Mouse (Mus musculus): Measurements from ENCODE around the gene Gm45021. TPM values are rescaled to one million over a fixed set of nuclear protein-coding genes. Genes with fewer than 3 reads are reported as not detected.

The Gm45021 gene
- total RNA-seq, 4 experiments from 2014 or later: not detected

DNA sequence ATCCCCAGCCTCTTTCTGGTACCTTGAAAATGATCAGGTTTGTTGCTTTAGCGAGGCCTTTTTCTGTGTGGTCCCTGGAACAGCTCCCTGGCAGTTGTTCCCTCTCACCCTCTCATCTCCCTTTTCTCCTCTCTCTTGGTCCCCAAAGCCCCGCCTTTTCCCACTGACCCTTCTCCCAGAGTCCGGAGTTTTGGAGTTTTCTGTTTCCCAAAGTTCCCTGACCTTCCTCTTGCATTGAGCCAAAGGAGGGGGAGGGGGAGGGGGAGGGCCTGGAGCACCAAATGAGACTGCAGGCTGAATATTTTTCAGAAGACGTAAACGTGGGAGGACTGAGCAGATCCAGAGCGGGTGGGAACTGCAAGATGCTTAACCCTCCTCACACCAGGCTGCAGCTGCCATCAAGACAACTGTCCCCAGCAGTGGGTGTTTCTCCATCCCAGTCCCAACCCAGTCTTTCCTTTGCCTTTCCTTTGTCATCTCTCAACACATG is 16.8 kb upstream of the Gm45021 start, which contains the start of gene Rarres2:
Rarres2 (minus strand) TSS at position 218 of the 490 bp plus-strand sequence.
- DNase-seq (ENCODE audit: low spot score): peak; percentile 74

DNA sequence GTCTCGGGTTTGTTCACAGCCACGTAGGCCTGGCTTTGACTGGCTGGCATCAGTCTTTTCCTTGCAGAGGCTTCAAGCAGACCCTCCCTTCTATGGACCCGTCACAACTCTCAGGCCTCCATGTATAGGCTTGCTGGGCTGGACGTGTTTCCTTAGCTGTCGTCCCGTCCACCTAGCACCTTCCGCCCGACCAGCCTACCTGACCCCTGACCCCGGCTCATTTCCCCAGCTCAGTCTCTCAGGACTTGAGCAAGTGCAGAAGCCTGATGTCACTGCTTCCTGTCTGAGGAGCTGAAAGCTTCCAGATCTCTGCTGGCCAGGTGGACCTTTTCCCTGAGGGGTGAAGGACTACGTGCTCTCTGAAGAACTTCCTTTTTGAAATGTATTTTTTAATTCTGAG is 16.1 kb upstream of the Gm45021 start:
- peak; percentile 53 for DNase-seq (ENCODE audit: low spot score)

DNA sequence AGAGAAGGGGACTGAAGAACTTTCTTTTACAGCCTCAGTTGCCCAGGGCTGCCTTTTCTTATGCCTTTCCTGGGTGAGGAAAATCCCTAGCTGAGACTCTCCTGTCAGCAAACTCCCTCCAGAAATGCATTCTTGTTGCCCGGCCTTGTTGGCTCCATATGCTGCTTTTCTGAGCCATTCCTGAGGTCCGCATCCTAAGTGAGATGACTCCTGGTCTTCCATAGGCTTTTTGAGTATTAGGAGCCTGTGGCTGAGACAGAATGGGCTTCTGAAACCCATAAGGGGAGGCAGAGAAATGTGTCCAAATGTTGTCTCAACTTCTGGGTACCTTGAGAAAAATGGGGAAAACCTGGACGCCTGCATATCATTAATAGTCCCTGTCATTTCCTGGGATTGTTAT is 15.4 kb upstream of the Gm45021 start:
- no peak for DNase-seq (ENCODE audit: low spot score)

DNA sequence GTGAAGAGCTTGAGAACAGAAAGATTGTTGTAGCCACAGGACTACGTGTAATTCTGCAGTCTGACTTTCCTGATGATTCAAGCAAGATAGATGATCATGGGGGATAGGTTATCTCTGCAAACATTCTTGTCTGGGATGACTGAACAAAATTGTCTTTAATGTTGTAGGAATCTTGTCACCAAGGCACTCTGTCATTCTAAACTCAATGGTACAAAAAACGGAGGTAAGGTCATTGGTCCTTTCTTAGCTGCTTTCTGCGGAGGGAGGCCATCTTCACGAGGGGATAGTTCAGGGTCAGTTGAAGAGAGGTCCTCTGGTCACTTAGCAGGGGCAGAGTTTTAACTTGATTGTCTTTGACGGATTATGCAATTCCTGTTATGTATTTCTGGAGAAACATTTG is 10.7 kb upstream of the Gm45021 start:
- DNase-seq (ENCODE audit: low spot score): no peak

DNA sequence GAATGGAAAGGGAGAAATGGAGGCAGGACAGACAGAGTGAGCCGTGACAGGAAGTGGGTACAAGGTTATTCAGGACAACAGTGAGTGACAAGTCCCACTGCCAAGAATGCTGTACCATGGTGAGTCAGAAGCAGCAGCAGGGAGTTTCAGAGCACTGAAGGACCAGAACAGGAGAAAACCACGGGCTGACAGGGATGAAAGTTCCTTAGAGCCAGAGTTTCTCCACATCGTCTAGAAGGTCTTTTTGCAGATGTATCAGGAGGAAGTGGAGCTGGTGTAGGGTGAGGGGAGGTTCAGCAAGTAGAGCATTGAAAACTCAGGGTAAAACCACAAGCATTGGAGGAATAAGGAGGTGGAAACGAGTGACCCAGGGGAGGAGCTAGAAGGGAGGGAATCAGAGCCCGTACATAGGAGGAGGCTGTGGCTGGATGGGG is 10.2 kb upstream of the Gm45021 start:
- DNase-seq (ENCODE audit: low spot score): peak; percentile 59

DNA sequence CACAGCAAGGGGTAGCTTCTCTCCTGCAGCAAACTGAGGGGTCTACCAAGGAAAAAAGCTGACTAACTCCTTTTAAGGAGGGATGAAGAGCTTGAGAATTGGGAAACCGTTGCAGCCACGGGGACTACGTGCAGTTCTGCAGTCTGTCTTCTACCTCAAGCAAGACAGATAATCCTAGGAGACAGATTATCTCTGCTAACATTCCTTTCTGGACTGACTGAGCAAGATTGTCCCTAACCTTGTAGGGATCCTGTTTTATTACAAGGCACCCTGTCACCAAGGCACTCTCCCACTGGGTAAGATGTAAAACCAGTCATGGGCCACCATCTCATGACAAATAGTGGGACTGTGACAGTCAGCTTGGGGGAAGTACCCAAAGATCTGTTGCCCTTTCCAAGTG is 8.2 kb upstream of the Gm45021 start:
- no peak for DNase-seq (ENCODE audit: low spot score)

DNA sequence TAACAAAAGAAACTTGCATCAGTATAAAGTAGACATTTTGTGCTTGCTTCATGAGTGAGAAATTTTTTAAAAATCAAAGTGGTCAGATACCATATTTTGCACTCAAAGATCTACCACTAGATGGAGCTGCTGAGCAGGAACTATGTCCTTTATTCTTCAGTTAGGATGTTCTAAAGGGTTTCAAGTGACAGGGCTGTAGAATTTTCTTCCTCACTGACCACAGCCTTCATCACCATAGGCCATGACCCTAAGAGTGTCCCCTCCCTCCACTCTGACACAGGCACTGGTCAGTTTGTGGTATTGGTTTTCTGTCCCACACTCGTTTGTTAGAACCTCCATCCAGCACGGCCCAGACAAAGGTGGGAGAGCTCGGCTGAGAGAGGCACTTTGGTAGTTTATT is 7.4 kb upstream of the Gm45021 start:
- DNase-seq (ENCODE audit: low spot score): peak; percentile 68

DNA sequence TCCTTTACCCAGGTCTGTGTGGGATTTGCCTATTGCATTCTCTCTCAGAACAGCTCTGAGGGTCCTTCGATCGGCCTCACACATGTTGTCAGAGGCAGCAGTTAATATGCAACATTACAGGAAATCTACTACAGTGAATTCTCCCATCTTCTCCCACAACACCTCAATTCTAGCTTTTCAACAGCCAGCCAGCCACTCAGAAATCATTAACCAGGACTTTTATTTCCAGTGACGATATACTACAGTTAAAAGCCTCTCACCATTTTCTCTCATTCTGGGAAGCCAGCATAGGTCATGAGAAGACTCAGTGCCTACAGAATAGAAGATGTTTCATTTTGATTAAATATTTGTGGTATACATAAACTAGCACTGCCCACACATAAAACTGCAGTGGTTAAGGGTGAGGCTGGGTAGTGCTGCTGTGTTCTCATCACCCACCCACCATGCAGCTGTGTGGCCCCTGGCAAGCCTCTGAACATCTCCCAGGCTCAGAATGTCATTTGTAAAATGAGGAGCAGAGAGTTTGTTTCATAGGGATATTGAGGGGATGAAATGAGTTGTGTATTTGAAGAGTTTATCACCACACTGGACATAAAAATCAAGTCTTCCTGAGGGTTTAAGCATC is 1.9 kb downstream of the Gm45021 start:
- no peak for DNase-seq (ENCODE audit: low spot score)

DNA sequence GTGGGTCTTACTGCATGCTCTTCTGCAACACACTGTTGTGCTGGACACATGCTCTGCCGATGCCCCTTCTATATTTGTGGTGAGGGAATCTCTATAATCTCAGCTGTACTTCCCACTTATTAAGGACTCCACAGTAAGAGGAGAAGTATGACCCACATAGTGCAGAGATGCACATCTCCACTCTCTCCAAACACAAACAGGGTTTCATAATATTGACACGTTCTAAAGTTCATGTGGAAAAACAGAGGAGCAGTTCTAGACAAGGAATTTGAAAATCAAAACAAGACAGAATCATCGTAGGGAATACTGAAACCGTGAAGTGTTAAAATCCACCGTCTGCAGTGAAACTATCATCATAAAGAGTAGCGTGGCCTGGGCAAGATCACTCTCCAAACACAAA is 2.5 kb downstream of the Gm45021 start:
- no peak for DNase-seq (ENCODE audit: low spot score)

DNA sequence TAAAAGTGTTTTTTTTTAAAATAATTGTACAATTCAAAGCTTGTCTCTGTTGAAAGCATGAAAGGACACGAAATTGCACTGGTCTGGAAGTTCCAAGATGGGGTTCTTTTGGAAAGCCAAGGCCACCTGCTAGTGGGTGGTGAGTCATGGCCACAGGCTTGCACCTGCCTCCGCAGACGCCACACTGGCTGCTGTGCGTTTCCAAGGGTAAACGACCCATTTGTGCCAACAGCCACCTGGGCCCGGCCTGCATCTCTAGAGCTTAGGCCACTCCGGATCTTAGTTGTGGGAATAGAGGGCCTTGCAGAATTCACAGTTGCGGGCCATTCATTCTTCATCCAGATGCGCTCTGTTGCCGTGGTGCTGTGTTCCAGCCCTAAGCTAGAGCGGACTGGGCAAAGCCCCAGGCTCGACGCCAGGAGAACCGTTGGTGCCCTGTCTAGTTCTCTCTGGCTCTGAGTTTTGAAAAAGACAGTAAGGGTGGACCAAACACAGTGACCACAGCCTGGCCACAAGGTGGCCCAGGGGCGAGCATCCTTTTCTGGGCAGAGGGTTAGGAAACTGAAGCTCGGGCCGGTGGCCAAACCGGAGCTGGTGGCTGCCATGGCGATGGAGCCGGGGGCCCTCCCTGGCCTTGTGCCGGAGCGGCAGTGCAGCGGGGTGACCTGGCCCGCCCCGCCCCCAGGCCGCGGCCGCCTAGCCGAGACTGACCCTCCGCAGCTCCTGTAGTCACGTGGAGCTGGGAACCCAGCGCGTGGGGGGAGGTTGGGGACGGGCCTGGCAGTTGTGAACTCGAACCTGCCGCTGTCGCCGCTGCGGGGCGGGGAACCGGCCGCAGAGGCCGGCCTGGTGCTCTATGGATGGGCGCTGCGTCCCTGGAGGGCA is 4.0 kb downstream of the Gm45021 start, which contains the start of the genes Repin1 and Gm44965:
Repin1 (plus strand) TSS at position 726 of the 885 bp plus-strand sequence.
Gm44965 (plus strand) TSS at position 784 of the 885 bp plus-strand sequence.
- peak; percentile 93 for DNase-seq (ENCODE audit: low spot score)

DNA sequence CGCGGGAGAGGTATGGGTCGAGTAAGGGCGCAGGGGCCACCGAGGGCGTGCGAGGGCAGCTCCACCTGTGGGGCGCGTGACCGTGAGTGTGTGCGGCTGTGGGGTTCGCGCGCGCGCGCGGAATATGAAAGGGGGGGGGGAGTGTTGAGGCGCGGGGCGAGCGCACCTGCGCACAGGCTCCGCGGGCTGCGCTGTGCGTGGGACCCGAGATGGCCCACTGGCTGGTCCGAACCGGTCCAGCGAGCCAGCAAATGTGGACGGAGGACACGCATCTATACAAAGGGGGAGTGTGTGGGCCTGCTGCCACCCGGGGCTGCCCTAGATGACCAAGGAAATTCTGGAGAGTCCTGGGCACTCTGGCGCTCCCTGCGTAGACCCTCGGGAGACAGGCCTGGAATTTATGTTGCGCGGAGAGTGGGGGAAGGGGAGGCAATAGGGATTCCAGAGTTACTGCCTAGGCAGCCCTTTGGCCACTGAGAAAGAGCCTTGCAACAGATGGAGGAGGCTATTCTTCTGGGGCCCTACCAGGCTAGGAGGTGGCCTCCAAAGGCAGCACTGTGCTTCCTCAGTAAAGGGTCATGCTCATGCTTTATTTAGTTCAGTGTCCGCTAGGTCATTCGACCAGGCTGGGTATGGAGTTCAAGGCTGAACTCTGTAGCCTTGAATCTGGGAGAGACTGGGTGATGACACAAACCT is 4.8 kb downstream of the Gm45021 start:
- peak; percentile 32 for DNase-seq (ENCODE audit: low spot score)

DNA sequence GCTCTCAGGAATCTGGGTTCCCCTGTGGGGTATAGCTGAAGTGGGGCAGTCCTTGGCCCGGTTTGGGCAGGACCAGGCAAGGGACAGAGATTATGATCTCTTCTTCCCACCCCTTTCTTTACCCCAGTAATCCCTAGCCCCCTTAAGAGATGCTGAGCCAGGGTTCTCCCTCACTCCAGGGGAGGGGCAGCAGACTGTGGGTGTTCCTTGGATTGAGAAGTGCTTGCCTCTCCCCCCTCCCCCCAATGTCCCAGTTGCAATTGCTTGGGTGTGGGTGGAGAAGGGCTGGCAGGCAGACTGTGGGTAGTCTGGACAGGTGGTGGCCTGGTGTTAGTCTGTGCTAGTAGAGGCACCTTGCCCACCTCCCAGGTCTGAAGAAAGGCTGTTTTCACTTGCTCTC is 5.9 kb downstream of the Gm45021 start:
- DNase-seq (ENCODE audit: low spot score): no peak

DNA sequence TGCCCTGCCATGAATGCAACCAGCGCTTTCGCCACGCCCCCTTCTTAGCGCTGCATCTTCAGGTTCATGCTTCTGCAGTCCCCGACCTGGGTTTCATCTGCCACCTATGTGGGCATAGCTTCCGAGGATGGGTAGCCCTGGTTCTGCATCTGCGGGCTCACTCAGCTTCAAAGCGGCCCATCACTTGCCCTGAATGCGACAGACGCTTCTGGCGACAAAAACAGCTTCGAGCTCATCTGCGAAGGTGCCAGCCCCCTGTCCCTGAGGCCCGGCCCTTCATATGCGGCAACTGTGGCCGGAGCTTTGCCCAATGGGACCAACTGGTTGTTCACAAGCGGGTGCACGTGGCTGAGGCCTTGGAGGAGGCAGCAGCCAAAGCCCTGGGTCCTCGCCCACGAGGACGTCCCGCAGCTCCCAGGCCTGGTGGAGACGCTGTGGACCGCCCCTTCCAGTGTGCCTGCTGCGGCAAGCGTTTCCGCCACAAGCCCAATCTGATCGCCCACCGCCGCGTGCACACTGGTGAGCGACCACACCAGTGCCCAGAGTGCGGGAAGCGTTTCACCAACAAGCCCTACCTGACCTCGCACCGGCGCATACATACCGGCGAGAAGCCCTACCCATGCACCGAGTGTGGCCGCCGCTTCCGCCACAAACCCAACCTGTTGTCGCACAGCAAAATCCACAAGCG is 7.3 kb downstream of the Gm45021 start:
- no peak for DNase-seq (ENCODE audit: low spot score)

DNA sequence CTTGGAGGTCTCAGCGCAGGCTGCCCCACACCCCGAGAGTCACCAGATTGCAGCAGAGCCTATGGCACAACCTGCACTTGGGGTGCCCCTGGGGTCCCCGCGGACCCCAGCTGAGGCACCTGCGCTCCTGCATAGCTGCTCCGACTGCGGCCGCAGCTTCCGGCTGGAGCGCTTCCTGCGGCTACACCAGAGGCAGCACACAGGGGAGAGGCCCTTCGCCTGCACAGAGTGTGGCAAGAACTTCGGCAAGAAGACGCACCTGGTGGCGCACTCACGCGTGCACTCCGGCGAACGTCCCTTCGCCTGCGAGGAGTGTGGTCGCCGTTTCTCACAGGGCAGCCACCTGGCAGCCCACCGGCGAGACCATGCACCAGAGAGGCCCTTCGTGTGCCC is 7.8 kb downstream of the Gm45021 start:
- no peak for DNase-seq (ENCODE audit: low spot score)

DNA sequence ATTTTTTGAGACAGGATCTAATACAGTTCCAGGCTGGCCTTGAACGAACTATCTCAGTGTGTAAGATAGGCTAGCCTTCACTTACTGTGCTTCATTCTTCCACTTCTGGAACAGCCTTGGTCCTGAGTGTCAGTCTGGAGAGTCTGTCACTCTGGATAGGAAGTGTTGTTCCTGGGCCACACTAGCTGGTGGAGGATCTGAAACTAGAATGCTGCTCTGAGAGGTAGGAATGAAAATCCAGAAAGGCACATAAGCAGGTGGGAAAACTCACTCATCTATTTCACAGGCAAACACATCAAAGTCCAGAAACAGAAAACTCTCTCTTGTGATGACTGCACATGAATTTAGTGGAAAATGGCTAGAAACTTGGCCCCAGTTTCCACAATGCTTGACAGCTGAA is 11.2 kb downstream of the Gm45021 start:
- no peak for DNase-seq (ENCODE audit: low spot score)

DNA sequence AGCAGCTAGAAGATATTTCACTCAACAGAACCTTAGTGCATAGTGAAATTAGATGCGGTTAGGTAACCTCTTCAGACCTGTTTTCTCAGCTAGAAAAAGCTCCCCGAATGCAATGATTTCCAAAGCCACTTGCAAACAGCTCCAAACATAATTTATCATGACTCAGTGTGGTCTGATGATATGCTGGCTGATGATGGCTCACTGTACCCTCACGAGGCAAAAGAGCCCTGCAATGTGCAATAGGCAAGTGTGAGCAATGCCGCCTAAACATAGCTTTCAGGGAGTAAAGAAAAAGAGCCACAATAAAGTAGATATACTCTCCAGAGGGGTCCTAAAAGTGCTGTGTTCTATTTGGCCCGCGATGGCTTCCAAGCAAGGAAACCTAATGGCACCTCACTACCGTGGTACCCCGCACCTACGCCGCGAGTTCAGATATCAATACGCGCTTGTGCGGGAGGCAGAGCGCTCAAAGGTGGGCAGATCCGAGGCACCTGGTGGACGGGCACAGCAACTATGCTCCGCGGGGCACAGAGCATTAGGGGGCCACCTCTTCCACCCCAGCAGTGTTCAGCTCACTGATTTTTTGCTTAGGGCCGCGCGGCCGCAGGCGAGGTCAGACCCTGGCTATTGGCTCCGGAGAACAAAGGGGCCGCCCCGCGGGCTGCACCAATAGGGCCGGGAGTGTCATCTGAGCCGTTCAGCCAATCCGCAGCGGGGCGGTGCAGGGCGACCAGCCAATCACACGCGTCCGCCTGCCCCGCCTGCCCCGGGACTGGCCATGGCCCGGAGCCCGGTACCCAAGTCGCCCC is 12.1 kb downstream of the Gm45021 start, which contains the start of gene Zfp775:
Zfp775 (plus strand) TSS at position 793 of the 809 bp plus-strand sequence.
- DNase-seq (ENCODE audit: low spot score): peak; percentile 96

DNA sequence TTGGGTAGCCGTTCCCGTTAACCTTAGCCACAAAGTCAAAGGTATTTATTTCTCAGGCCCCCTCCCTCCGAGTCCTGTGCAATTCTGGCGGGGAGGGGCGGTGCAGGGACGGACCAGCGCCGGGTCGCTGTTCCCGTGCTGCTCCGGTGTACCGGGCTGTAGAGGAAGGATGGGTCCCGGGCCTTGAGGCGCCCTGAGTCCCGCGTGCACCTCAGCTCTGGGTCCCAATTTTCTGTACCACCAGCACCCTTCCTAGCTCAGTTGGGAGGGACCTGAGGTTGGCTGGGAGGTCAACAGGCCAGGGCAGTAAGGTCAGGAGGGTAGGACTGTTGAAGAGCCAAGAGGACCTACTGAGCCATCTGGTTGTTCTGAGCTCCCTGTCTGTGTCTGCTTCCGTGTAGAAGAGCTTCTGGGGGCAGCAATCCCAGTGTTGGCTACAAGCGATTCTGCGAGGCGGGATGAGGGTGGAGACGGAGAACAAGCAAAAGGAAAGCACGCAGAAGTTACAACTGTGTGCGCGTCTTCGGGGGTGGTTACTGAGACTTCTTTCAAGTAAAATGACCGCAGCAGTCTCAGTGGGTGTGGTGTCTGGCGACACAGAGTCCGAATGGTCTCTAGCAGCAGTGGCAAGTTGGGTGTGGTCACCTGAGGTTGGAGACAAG is 12.8 kb downstream of the Gm45021 start:
- no peak for DNase-seq (ENCODE audit: low spot score)

DNA sequence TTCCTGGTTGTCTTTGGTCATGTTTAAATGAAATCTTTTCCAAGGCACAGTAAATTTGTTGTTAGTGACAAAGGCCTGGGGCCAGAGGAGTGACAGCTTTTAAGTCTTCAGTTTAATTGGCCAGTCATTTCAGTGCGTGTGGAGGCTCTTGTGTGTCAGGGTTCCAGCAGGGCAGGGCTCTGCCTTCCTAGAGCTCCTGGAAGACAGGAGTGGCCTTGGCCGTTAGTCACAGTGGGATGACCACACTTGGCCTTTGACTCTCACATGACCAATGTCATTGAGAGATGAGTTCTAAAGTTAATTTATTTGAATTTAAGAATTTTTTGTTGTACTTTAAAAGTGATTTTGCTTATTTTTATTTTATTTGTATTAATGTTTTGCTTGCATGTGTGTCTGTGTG is 18.7 kb downstream of the Gm45021 start:
- no peak for DNase-seq (ENCODE audit: low spot score)

DNA sequence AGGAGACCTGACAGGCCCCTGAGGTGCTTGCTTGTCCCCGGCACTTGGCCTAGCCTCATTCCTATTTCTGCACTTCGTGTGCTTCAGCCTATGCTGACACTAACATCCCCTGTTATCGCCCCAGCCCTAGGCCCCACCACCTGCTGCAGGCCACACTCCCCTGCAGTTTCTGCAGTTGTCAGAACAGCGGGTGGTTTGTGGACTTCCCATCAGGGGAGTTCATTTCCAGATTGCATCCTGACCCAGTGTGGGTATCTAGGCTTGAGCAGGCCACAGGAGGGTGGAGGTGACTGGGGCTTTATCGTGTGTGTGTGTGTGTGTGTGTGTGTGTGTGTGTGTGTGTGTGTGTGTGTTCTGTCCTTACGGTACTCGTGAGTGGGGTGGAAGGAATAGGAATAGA is 20.1 kb downstream of the Gm45021 start:
- no peak for DNase-seq (ENCODE audit: low spot score)

DNA sequence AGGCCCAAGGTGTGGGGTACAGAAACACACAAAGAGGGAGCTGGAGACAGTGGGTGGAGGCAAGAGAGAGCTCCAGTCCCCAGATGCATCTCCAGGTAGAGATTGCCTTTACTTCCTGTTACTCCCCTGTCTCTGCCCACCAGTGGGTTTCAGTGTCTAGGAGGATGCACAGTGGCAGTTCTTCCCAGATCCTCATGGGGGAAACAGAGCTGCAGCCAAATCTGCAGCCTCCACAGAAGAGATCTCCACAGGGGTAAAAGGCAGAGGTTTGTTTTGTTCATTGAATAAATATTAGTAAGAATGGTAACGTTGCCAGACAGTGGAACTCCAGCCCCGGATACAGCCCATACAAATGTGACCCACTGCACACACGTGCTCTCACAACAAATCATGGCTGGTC is 21.2 kb downstream of the Gm45021 start:
- no peak for DNase-seq (ENCODE audit: low spot score)

All from heart, adult 8-10 months (tissue).